Mouse (Mus musculus): Measurements from ENCODE around the gene Hipk1. TPM values are rescaled to one million over a fixed set of nuclear protein-coding genes. Genes with fewer than 3 reads are reported as not detected.

Gene Hipk1
- total and polyA plus RNA-seq, 2 experiments = 29.2 to 35.2 TPM

- Histone ChIP-seq H3K27ac (replicated peaks; ENCODE audit: insufficient read depth, low read depth, low read length) (no peak overlapping the region), H3K9ac (ENCODE audit: low read depth, low read length) (no peak overlapping the region), H3K79me2 (ENCODE audit: control insufficient read depth, insufficient read depth, low read length) (peaks cover 38% of the 10 kb centered on the region), H3K4me3 (ENCODE audit: insufficient read depth, low read depth, low read length) (no peak overlapping the region), H3K4me1 (ENCODE audit: control insufficient read depth, insufficient read depth, low read length) (peaks cover 15% of the 10 kb centered on the region), H3K36me3 (ENCODE audit: control insufficient read depth, insufficient read depth, low read length) (peaks cover 7% of the 10 kb centered on the region), H3K27me3 (ENCODE audit: control insufficient read depth, insufficient read depth, low read length) (no peaks in the 10 kb centered on the region)
- no peak for DNase-seq (ENCODE audit: extremely low read depth, low read depth, low spot score)
- TF ChIP-seq POLR2A (IDR thresholded peaks at IDR 0.05; ENCODE audit: extremely low read depth, insufficient read depth, low read length) (no peak), CTCF (IDR thresholded peaks at IDR 0.05; ENCODE audit: low read depth, low read length) (no peak)
- 66% methylated on average over 5 of the region's 5 CpGs for WGBS
Observed at GRCm38 (mm10) chr3:103780777-103781176, 10.6 kb downstream of the Hipk1 start.

GRCm38 (mm10) chr3:103780271-103780670 lies 11.1 kb downstream of the Hipk1 start:
- WGBS = 92% methylated on average over 3 of the region's 3 CpGs
- Histone ChIP-seq H3K27ac (replicated peaks; ENCODE audit: insufficient read depth, low read depth, low read length) (no peak overlapping the region), H3K9ac (ENCODE audit: low read depth, low read length) (no peak overlapping the region), H3K4me1 (ENCODE audit: control insufficient read depth, insufficient read depth, low read length) (peaks cover 14% of the 10 kb centered on the region), H3K4me3 (ENCODE audit: insufficient read depth, low read depth, low read length) (no peak overlapping the region), H3K36me3 (ENCODE audit: control insufficient read depth, insufficient read depth, low read length) (peaks cover 9% of the 10 kb centered on the region), H3K27me3 (ENCODE audit: control insufficient read depth, insufficient read depth, low read length) (no peaks in the 10 kb centered on the region), H3K79me2 (ENCODE audit: control insufficient read depth, insufficient read depth, low read length) (peaks cover 41% of the 10 kb centered on the region)
- no peak for DNase-seq (ENCODE audit: extremely low read depth, low read depth, low spot score)
- TF ChIP-seq CTCF (IDR thresholded peaks at IDR 0.05; ENCODE audit: low read depth, low read length) (no peak), POLR2A (IDR thresholded peaks at IDR 0.05; ENCODE audit: extremely low read depth, insufficient read depth, low read length) (no peak)

GRCm38 (mm10) chr3:103779183-103779582 lies 12.2 kb downstream of the Hipk1 start:
- Histone ChIP-seq H3K27ac (replicated peaks; ENCODE audit: insufficient read depth, low read depth, low read length) (no peak overlapping the region), H3K9ac (ENCODE audit: low read depth, low read length) (no peak overlapping the region), H3K27me3 (ENCODE audit: control insufficient read depth, insufficient read depth, low read length) (no peaks in the 10 kb centered on the region), H3K4me1 (ENCODE audit: control insufficient read depth, insufficient read depth, low read length) (peaks cover 10% of the 10 kb centered on the region), H3K36me3 (ENCODE audit: control insufficient read depth, insufficient read depth, low read length) (peaks cover 9% of the 10 kb centered on the region), H3K4me3 (ENCODE audit: insufficient read depth, low read depth, low read length) (no peak overlapping the region), H3K79me2 (ENCODE audit: control insufficient read depth, insufficient read depth, low read length) (peaks cover 42% of the 10 kb centered on the region)
- no peak for TF ChIP-seq CTCF (IDR thresholded peaks at IDR 0.05; ENCODE audit: low read depth, low read length)
- no peak for TF ChIP-seq POLR2A (IDR thresholded peaks at IDR 0.05; ENCODE audit: extremely low read depth, insufficient read depth, low read length)
- 79% methylated on average over 7 of the region's 7 CpGs for WGBS
- DNase-seq (ENCODE audit: extremely low read depth, low read depth, low spot score) = no peak

- Histone ChIP-seq H3K27ac (replicated peaks; ENCODE audit: insufficient read depth, low read depth, low read length) (no peak overlapping the region), H3K4me3 (ENCODE audit: insufficient read depth, low read depth, low read length) (no peak overlapping the region), H3K4me1 (ENCODE audit: control insufficient read depth, insufficient read depth, low read length) (peaks cover 7% of the 10 kb centered on the region), H3K79me2 (ENCODE audit: control insufficient read depth, insufficient read depth, low read length) (peaks cover 45% of the 10 kb centered on the region), H3K27me3 (ENCODE audit: control insufficient read depth, insufficient read depth, low read length) (no peaks in the 10 kb centered on the region), H3K9ac (ENCODE audit: low read depth, low read length) (no peak overlapping the region), H3K36me3 (ENCODE audit: control insufficient read depth, insufficient read depth, low read length) (peaks cover 9% of the 10 kb centered on the region)
- no peak for TF ChIP-seq CTCF (IDR thresholded peaks at IDR 0.05; ENCODE audit: low read depth, low read length)
- TF ChIP-seq POLR2A (IDR thresholded peaks at IDR 0.05; ENCODE audit: extremely low read depth, insufficient read depth, low read length) = no peak
- WGBS = 72% methylated on average over 6 of the region's 6 CpGs
- DNase-seq (ENCODE audit: extremely low read depth, low read depth, low spot score) = no peak
Observed at GRCm38 (mm10) chr3:103778660-103779059, 12.7 kb downstream of the Hipk1 start.

GRCm38 (mm10) chr3:103777940-103778339 lies 13.4 kb downstream of the Hipk1 start:
- TF ChIP-seq POLR2A (IDR thresholded peaks at IDR 0.05; ENCODE audit: extremely low read depth, insufficient read depth, low read length) = no peak
- no peak for TF ChIP-seq CTCF (IDR thresholded peaks at IDR 0.05; ENCODE audit: low read depth, low read length)
- Histone ChIP-seq H3K27me3 (ENCODE audit: control insufficient read depth, insufficient read depth, low read length) (no peaks in the 10 kb centered on the region), H3K27ac (replicated peaks; ENCODE audit: insufficient read depth, low read depth, low read length) (no peak overlapping the region), H3K4me1 (ENCODE audit: control insufficient read depth, insufficient read depth, low read length) (peaks cover 7% of the 10 kb centered on the region; the same call in 1 of the 2 replicates), H3K4me3 (ENCODE audit: insufficient read depth, low read depth, low read length) (no peak overlapping the region), H3K36me3 (ENCODE audit: control insufficient read depth, insufficient read depth, low read length) (peaks cover 9% of the 10 kb centered on the region), H3K79me2 (ENCODE audit: control insufficient read depth, insufficient read depth, low read length) (peaks cover 42% of the 10 kb centered on the region), H3K9ac (ENCODE audit: low read depth, low read length) (no peak overlapping the region)
- DNase-seq (ENCODE audit: extremely low read depth, low read depth, low spot score) = no peak
- WGBS = 89% methylated on average over 11 of the region's 11 CpGs

GRCm38 (mm10) chr3:103774009-103774408 lies 17.4 kb downstream of the Hipk1 start:
- WGBS = 89% methylated on average over 15 of the region's 15 CpGs
- H3K9ac ChIP-seq (ENCODE audit: low read depth, low read length) = no peak overlapping the region
- peaks cover 26% of the 10 kb centered on the region for H3K79me2 ChIP-seq (ENCODE audit: control insufficient read depth, insufficient read depth, low read length)
- DNase-seq (ENCODE audit: extremely low read depth, low read depth, low spot score) = no peak
- H3K36me3 ChIP-seq (ENCODE audit: control insufficient read depth, insufficient read depth, low read length) = peaks cover 13% of the 10 kb centered on the region
- peaks cover 9% of the 10 kb centered on the region for H3K4me1 ChIP-seq (ENCODE audit: control insufficient read depth, insufficient read depth, low read length)
- H3K4me3 ChIP-seq (ENCODE audit: insufficient read depth, low read depth, low read length) = no peak overlapping the region
- H3K27me3 ChIP-seq (ENCODE audit: control insufficient read depth, insufficient read depth, low read length) = no peaks in the 10 kb centered on the region
- H3K27ac ChIP-seq (replicated peaks; ENCODE audit: insufficient read depth, low read depth, low read length) = no peak overlapping the region
- TF ChIP-seq POLR2A (IDR thresholded peaks at IDR 0.05; ENCODE audit: extremely low read depth, insufficient read depth, low read length) (no peak), CTCF (IDR thresholded peaks at IDR 0.05; ENCODE audit: low read depth, low read length) (no peak)

All from liver, adult 2 months (tissue).